Mouse (Mus musculus) left cerebral cortex, postnatal 25 days (tissue): ENCODE measurements around the gene Mitf. TPM values are rescaled to one million over a fixed set of nuclear protein-coding genes. Genes with fewer than 3 reads are reported as not detected.

Experiments used
- DNase-seq, 2 experiments: peaks; one replicate each; pipeline ENCODE4 v3.0.0; 2022; ENCODE audit warnings: low spot score in 2 of 2, mixed read lengths in 1 of 2
- intact Hi-C: fragments of 180-260 bp; cut with DNase I; formaldehyde crosslinking; loops from one replicate; pipeline ENCODE4 v1.15.1; 2025
- total RNA-seq, 2 experiments: library from RNA; stranded (reverse); gene quantifications; 2 replicates each; pipeline ENCODE4 v1.2.3; 2021

Mitf gene
- total RNA-seq, result 1 to 10 TPM; 6.6 to 9.2 TPM

DNA sequence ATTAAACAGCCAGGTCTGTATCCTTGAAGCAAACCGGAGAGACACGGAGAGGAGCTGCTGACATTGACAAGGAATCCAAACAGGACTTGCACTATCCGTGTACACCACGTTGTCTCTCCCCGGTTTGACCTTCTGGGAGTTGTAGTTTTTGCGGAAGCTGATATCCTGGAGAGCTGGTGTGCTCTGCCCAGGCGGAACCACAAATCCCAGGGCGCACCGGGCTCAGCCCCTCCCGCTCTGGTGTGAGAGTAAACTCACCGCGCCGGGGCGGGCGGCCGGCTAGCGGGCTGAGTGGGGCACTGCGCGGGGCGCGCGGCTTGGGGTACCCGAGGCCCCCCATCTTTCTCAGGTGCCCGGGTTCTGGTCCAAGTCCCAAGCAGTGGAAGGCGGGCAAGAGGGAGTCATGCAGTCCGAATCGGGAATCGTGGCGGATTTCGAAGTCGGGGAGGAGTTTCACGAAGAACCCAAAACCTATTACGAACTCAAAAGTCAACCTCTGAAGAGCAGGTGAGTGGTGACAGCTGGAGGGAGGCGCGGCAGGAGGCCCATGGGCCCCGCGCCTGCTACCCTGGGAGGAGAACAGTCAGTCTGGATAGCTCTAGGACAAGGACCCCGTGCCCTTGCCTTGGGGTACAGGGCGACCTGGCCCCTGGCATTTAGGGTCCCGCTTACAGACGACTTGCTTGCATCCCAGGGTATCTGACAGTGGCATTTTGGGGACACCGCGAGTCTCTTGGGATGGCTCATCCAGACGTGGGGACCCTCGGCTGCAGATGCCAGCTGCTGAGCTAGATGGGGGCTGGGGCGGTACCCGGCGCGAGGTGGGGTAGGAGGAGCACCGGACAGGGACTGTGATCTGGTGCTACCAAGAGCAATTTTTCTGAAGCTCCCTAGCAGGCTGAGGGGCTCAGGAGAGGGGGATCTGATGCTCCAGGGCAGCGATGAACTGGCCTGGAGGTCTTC, at the start of gene Mitf:
Gene Mitf, plus strand, starts transcription at position 272 of the 963 bp plus-strand sequence.
- intact Hi-C loops, result no loop called here
- peak; percentile 92 to 96 for DNase-seq

GRCm38 (mm10) chr6:97757361-97757760, 49.5 kb upstream of the Mitf start:
- intact Hi-C loops, result no loop called here

DNA sequence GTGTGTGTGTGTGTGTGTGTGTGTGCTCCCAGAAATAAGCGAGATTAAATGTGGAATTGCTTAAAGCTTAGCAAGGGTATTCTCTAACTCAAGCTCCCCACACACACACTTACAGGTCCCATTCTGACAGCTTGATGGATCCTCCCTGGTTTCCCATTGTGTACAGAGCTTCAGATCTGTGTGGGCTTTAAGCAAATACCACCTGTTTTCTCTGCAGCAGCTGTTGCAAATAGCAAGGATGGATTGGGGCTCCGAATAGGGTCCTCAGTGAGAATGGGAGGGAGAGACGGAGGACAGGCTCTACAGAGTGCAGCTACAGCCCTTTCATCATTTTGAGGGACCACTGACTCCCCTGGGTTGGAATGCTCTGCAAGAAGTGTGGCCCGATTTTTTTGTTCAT, 48.0 kb upstream of the Mitf start:
- intact Hi-C loops, result loop anchor here (1.0 kb wide), 1 partner anchor 244 kb away; no protein-coding TSS in a partner anchor

More at GRCm38 (mm10) chr6:97757361-97757760, 49.5 kb upstream of the Mitf start:
- no peak for DNase-seq

DNA sequence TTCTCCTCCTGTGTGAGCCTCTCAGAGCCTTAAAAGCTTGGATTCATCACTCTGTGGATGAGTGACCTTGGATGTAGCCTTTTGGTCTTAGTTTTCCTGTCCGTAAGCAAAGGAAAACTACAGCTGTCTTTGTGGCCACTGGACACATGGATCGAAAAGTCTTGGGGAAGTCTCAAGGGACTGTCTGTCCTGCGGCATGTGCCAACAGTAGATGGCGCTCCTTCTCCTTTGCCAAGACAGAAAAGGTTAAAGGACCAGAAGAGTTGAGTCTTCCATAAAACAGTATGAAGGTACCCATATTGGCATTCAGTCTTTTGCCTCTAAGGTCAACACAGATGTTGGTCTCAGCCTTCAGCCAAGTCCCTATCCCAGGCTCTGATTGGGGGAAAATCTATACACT, 47.6 kb upstream of the Mitf start:
- intact Hi-C loops, result loop anchor here (1.0 kb wide), 1 partner anchor 244 kb away; no protein-coding TSS in a partner anchor
- DNase-seq, result peak; percentile 61 to 65

More for the DNA sequence above, 48.0 kb upstream of the Mitf start:
- DNase-seq, result no peak

DNA sequence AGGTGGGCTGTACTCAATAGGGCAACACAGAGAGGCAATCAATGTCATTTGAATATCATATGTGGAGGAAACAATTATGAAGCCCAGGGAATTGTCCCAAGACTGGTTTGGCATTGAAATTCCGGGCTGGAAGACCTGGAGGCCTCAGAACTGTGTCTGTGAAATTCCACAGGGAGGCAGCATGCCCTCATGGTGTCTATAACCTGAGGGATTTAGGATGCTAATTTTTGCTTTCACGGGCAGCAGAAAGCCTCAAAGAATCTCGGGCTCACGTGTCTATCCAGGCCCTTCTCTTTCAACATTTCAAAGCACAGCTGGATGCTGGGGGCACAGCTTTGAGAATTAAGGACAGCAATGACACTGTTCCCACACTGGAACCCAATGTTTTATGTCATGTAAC, 45.5 kb upstream of the Mitf start:
- peak; percentile 33 to 67 for DNase-seq
- intact Hi-C loops, result loop anchor here (5.0 kb wide), 1 partner anchor 96 kb away; no protein-coding TSS in a partner anchor

DNA sequence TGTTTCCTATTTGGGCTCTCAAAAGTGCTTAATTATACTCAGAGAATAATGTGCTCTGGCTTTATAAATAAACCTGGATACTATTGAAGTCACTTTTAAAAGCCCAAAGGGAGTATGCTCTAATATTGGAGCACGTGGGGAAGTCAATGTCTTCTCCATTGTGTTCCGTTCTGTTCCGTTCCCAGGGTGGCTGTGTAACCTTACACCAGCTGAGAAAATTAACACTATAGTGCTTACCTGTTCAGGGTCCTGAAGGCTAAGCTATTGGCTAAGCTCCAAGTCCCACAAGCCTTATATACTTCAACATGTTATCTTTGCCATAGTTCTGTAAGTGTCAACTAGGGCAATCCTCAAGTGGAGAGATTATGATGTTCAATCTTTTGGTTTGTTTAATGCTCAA, 42.9 kb upstream of the Mitf start:
- intact Hi-C loops, result loop anchor here (5.0 kb wide), 1 partner anchor 93 kb away; no protein-coding TSS in a partner anchor
- no peak for DNase-seq

DNA sequence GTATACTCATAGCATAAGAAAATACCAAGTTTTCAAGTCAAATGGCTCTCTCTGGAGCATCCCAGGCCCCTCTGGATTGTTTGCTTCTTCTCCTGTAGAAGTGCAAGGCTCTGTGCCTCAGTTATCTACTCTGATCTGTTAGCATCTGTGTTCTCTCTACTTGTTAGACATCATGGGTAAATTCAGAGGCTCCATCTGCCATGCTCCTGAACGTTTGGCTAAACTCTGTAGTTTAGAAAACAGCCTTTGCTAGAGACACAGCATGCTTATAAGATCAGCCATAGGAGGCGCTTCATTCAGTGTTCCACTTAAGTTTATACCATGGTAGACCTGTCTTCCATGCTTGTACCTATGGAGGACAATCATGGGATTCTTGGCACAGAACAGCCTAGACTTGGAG, 39.0 kb upstream of the Mitf start:
- intact Hi-C loops, result no loop called here
- DNase-seq, result no peak

DNA sequence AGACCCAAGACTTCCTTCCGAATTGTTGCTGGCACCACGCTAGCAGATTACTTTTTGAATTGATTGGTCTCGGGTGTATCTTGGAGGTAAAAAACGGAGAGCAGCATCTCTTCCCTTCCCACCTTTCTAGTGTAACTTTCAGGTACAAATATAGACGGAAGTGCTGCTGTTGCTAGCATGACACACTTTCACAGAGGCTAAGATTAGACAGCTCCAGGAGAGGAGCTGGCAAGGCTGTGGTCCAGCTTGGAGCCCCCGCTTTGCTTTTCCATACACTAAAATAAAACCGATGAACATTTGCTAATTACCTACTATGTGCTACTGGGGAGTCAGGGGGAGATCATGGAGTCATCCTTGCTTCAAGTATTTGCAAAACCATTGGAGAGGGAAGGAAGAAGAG, 37.3 kb upstream of the Mitf start:
- DNase-seq, result peak in 1 of 2 experiments; percentile 60
- intact Hi-C loops, result no loop called here

GRCm38 (mm10) chr6:97781316-97781715, 25.5 kb upstream of the Mitf start:
- intact Hi-C loops, result no loop called here
- DNase-seq, result no peak

DNA sequence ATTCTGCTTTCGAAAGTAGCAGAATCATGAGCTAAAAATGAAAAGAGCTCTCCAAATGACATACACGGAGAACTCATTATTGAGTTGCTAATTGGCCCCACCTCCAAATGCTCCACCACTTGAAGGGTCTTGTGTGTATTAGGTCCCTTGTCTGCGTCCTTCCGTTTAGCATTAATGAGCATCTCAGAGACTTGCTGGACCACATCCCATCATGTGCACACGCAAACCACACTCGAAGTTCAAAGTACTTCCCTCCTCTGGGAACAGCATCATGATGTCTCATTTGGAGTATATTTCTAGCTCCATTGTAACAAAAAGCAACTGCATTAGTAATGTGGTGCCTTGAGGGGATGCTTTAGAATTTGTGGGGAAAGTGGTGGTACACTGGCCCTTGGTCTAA, 24.6 kb upstream of the Mitf start:
- intact Hi-C loops, result no loop called here
- DNase-seq, result no peak

DNA sequence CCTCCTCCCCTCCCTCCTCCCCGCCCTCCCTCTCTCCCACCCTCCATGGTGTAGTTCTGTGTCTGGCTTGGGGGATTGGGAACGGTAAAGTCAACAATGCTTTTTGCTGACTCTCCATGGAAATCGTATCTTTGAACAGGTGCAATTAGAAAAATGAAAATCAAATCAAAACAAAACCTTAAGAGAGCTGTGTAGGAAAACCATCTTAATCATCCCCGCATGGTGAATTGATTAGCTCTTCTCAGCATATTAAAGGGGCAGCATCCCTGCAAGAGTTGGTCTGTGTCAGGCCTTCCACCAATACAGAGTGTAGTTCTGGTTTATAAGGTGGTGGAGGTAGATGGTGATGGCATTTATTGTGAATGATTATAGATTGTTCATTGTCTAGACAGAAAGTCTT, 20.0 kb upstream of the Mitf start:
- DNase-seq, result no peak
- intact Hi-C loops, result no loop called here

DNA sequence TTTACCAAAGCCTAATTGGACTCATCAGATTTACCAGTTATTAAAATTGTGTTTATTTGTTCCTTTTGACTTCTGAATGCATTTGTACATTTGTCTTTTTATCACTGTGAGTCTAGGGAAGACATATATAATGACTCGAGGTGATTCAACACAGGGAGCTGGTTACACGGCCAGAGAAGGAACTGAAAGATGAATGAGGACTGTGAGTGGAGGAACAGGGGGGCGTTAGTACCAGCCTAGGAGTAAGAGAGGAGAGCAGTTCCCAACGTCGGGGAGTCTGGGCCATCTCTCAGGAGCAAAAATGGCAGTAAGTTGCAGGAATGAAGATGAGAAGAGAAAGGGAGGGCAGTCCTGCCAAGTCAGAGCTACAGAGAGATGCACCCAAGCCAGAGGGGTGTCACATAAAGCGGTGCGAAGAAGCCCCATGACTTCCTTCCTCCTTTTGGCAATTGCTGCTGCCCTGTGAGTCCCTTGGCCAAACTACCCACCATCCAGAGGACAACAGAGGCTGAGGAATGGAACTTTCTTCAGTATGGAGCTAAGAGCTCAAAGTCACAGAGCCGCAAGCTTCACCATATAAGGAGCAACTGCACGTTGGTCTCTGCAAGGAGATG, 18.4 kb upstream of the Mitf start:
- intact Hi-C loops, result no loop called here

GRCm38 (mm10) chr6:97789700-97790099, 17.2 kb upstream of the Mitf start:
- intact Hi-C loops, result no loop called here
- DNase-seq, result peak in 1 of 2 experiments; percentile 64

More for the DNA sequence above, 18.4 kb upstream of the Mitf start:
- DNase-seq, result no peak

DNA sequence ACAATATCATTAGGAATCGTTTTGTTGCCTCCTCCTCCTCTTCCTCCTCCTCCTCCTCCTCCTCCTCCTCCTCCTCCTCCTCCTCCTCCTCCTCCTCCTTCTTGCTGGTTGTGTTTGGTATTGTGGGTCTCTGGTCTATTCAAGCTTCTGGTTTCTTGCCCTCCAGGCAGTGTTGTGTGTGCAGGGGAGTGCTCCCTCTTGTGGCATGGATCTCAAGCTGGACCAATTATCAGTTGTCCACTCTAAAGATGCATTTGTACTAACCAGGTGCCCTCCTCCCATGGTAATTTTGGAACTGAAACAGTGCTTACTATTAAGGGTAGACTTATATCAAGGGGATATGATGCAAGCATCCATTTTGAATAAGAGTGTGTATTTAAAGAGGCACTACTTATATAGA, 14.7 kb upstream of the Mitf start:
- intact Hi-C loops, result no loop called here
- no peak for DNase-seq

DNA sequence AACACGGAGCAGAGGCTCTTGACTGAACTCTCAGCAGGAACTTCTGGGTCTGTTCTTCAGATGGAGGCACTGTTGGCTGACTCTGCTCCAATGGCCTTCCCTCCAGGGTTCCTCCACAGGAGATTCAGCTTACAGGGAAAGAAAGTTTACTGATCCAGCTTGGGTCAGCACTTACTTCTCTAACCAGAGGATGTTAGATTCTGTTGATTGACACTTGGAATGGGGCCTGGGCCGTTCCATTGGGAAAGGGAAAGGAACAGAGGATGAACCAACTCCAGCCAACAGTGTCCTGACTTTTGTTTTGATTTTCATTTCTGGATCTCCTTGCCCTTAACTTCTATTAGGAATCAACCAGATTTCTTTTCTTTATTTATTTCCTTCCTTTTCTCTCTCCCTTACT, 11.7 kb upstream of the Mitf start:
- DNase-seq, result no peak
- intact Hi-C loops, result no loop called here

DNA sequence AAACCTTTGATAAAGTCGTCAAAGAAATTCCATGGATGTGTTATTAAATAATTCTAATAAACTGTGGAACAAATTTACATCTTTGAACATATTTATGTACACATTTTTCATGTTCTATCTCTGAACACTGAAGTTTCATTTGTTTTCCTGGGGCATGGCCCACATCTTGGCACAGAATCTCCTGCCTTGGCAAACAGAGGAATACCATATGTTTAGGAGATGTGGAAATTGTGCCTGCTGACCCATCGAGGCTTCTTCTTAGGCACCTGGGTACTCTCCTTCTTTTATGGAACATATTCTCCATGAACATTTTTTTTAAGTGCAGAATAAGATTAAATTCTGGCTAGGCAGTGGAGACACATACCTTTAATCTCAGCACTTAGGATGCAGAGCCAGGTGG, 6.2 kb upstream of the Mitf start:
- intact Hi-C loops, result no loop called here

DNA sequence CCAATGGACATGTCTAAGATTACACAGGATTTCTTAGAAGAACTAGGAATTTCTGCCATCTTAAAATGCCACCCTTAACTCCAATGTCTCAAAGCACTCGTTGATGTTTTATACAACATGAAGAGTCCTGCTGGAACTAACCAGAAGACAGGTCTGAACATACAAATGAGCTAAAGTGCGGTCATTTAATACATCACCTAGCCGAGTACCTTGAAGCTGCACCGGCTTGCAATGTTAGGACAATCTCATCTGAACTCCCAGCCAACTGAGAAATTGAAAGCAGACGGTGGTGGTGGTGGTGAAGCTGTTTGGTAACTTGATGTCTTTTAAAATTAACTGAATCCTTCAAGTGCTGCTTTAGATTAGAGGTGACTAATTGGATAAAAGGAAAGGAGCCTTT, 801 bp upstream of the Mitf start:
- intact Hi-C loops, result no loop called here
- DNase-seq, result no peak

More for the DNA sequence above, 6.2 kb upstream of the Mitf start:
- DNase-seq, result no peak

GRCm38 (mm10) chr6:97814191-97814590, 7.3 kb downstream of the Mitf start:
- DNase-seq, result no peak
- intact Hi-C loops, result no loop called here

DNA sequence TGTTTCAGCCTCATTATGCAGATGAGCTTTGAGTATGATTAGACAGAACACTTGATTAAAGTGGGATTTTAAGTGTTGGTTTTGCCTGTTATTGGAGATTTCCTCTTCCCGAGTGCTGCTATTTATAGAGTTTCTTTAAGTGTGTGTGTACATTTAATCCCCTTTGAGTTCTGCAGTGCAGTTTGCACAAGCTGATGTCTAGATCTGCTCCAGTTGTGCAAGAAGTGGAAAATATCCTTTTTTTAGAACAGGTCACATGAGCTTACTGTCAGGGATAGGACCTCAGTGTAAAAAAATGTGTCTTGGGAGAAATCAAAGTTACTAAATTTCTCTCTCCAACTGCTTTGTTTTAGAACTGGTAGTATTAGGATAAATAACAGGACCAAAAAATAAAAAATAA, 8.9 kb downstream of the Mitf start:
- intact Hi-C loops, result no loop called here
- DNase-seq, result no peak

- no peak for DNase-seq
- intact Hi-C loops, result no loop called here
These were observed 10.0 kb downstream of the Mitf start for GRCm38 (mm10) chr6:97816806-97817205.

GRCm38 (mm10) chr6:97818128-97818527, 11.3 kb downstream of the Mitf start:
- DNase-seq, result peak in 1 of 2 experiments; percentile 18
- intact Hi-C loops, result no loop called here
